Mouse (Mus musculus) kidney, embryonic 15.5 days (tissue): ENCODE data around the gene Paqr4. TPM values are rescaled to one million over a fixed set of nuclear protein-coding genes. Genes with fewer than 3 reads are reported as not detected.
"Not testable (repeated sequence)": the region's sequence is repeated elsewhere in the genome, so short reads cannot be mapped to it uniquely, and the experiment has no call there.

Experiments used
- ATAC-seq: fragments of 200-750 bp; cut with Nextera tagmentation; replicated peaks from 2 replicates; pipeline ENCODE4 v1.8.0; 2017; ENCODE audit warnings: moderate TSS enrichment; ENCODE audit not compliant: low FRiP score
- H3K27ac ChIP-seq: fragments of 300-500 bp; sonication (generic); 2 replicates; pipeline ENCODE4 v1.5.1; 2015; ENCODE audit warnings: mild to moderate bottlenecking, inconsistent platforms
- H3K27me3 ChIP-seq: fragments of 300-500 bp; sonication (generic); 2 replicates; pipeline ENCODE4 v1.6.1; 2015; ENCODE audit warnings: inconsistent platforms
- H3K36me3 ChIP-seq: fragments of 300-500 bp; sonication (generic); 2 replicates; pipeline ENCODE4 v1.6.1; 2015; ENCODE audit warnings: inconsistent platforms
- H3K4me1 ChIP-seq: fragments of 300-500 bp; sonication (generic); 2 replicates; pipeline ENCODE4 v1.6.1; 2015; ENCODE audit warnings: inconsistent platforms
- H3K4me2 ChIP-seq: fragments of 300-500 bp; sonication (generic); 2 replicates; pipeline ENCODE4 v1.6.1; 2015; ENCODE audit warnings: moderate library complexity, mild to moderate bottlenecking, inconsistent platforms
- H3K4me3 ChIP-seq: fragments of 300-500 bp; sonication (generic); replicated peaks from 2 replicates; pipeline ENCODE4 v1.5.1; 2015; ENCODE audit warnings: mild to moderate bottlenecking, inconsistent platforms
- H3K9ac ChIP-seq: fragments of 300-500 bp; sonication (generic); 2 replicates; pipeline ENCODE4 v1.6.1; 2015; ENCODE audit warnings: mild to moderate bottlenecking, inconsistent platforms
- H3K9me3 ChIP-seq: fragments of 300-500 bp; sonication (generic); replicated peaks from 2 replicates; pipeline ENCODE4 v1.6.1; 2016; ENCODE audit warnings: inconsistent platforms
- WGBS: fragments of 180-500 bp; shearing (Covaris S2); methylation state at CpG from one replicate; pipeline ENCODE4 v1.1.7; 2015; ENCODE audit warnings: mixed read lengths; 5-methylcytosine and 5-hydroxymethylcytosine counted together
- polyA plus RNA-seq: library from polyadenylated mRNA; unstranded; fragments of >200 nt; fragmentation: Nextera tagmentation; extraction: Ambion mirVana; gene quantifications from 2 replicates; pipeline ENCODE4 v1.2.1, GENCODE M21; 2015

The Paqr4 gene
- 19.8 and 23.8 TPM in 2 replicates for polyA plus RNA-seq

- Histone ChIP-seq H3K4me1 (peaks cover 67% of the 10 kb centered on the region), H3K4me3 (peak within 1 kb of the TSS; percentile 63), H3K9ac (peak within 1 kb of the TSS; percentile 58), H3K27me3 (peaks cover 67% of the 10 kb centered on the region), H3K36me3 (peaks cover 17% of the 10 kb centered on the region), H3K9me3 (no peaks in the 10 kb centered on the region), H3K4me2 (peak within 1 kb of the TSS; percentile 97), H3K27ac (peak within 1 kb of the TSS; percentile 63)
- ATAC-seq = peak; percentile 16; the same call in 1 of the 2 replicates
- 8% methylated on average over 13 of the region's 13 CpGs for WGBS
Observed at GRCm38 (mm10) chr17:23740598-23741021, at the start of gene Paqr4. Gene Paqr4, minus strand, starts transcription at chr17:23740867.

DNA sequence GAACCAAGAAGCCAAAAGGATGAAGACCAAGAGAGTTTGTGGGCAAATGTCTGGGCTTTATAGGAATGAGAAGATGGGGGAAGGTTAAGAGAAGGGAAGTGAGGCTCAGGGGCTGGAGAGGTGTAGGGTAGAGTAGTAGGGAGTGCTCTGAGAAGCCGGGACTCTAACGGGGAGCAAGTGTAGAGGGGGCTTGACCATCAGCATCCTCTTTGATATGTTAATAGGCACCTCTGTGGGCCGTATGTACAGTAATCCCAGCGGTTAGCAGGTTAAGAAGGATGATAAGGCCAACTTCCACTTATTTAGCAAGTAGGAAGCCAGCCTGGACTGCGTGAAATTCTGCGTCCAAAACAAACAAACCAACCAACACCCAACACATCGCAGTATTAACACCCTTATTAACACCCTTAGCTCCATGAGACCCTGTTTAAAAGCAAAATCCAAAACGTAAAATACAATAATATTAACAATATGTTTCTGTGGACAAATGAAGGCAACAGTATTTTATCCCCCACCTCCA, 49.1 kb upstream of the Paqr4 start:
- Histone ChIP-seq H3K9ac (peak overlapping the region; percentile 72; the same call in 1 of the 2 replicates), H3K36me3 (no peaks in the 10 kb centered on the region), H3K9me3 (no peaks in the 10 kb centered on the region), H3K4me1 (peaks cover 31% of the 10 kb centered on the region), H3K27ac (0 out of 2 replicates have a peak overlapping the region, but pooled peaks have one; percentile 81), H3K4me3 (peak overlapping the region; percentile 54), H3K27me3 (no peaks in the 10 kb centered on the region), H3K4me2 (peak overlapping the region; percentile 70)
- WGBS = 18% methylated on average over 8 of the region's 8 CpGs
- no peak for ATAC-seq

DNA sequence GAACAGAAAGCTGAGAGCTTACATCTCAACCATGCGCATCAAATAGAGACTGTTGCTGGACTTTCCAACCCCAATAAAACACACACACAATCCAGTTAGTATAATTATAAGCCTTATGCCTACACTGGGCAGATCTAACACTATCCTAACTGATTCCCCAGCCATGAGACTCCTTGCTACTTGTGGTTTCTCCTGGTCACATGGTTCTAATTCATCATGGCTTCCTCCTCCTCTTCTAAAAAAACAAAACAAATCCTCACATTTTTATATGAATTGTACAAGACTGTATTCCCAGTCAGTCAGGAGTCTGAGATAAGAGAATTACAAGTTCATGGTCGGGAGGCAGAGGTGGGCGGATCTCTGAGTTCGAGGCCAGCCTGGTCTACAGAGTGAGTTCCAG, 48.3 kb upstream of the Paqr4 start:
- peaks cover 31% of the 10 kb centered on the region for H3K4me1 ChIP-seq
- H3K9ac ChIP-seq = no peak overlapping the region
- H3K27ac ChIP-seq = no peak overlapping the region
- H3K9me3 ChIP-seq = no peaks in the 10 kb centered on the region
- no peak overlapping the region for H3K4me2 ChIP-seq
- H3K36me3 ChIP-seq = no peaks in the 10 kb centered on the region
- no peak for ATAC-seq
- WGBS = 88% methylated on average over 4 of the region's 4 CpGs
- H3K4me3 ChIP-seq = no peak overlapping the region
- H3K27me3 ChIP-seq = no peaks in the 10 kb centered on the region

GRCm38 (mm10) chr17:23786510-23786931, 45.9 kb upstream of the Paqr4 start:
- Histone ChIP-seq H3K4me2 (peak overlapping the region; percentile 83), H3K9ac (peak overlapping the region; percentile 62; the same call in 1 of the 2 replicates), H3K36me3 (no peaks in the 10 kb centered on the region), H3K4me3 (peak overlapping the region; percentile 56), H3K9me3 (no peaks in the 10 kb centered on the region), H3K27ac (peak overlapping the region; percentile 65), H3K27me3 (no peaks in the 10 kb centered on the region), H3K4me1 (peaks cover 31% of the 10 kb centered on the region)
- 0 out of 2 replicates have a peak, but pooled peaks have one; percentile 7 for ATAC-seq
- 11% methylated on average over 13 of the region's 13 CpGs for WGBS

DNA sequence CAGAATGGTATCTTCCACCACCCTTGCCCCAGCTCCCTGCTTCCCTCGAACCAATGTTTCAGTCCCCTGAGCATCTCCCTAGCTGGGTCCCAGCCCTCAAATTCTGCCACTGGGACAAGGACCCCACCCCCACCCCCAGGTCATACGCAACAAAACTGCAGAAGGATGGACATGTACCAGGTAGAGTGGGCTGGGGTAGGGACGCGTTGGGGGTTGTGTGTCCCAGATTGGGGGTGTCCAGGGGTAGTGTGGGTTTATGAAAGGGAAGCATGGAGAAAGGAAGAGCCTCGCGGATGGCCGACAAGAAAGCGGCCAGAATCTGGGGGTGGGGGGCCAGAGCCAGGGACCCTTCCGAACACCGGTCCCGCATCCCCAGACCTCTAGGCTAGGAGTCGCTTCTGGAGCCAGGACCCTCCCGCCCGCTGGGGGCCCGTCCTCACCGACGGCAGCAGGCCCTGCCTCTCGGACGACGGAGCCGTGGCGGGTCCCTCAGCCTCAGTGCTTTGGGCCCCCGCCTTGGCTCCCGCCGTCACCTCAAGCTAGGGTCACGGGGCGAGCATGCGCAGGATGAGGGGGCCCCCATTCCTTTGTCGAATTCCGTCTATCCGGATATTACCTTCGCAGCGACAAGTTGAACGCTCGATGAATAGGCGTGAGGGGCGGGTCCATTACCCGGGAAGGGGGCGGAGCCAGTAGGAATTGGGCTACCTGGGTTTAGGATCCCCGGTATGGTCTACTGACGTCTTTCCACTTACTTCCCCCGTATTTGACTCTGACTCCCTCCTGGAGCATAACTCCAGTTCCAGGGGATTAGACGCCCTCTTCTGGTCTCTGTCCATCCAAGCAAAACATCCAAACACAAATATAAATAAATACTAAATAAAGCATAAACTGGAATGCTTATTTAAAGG, 45.1 kb upstream of the Paqr4 start, which contains the start of gene Flywch2:
Gene Flywch2, minus strand, starts transcription at position 521 of the 911 bp plus-strand sequence.
- H3K36me3 ChIP-seq = no peaks in the 10 kb centered on the region
- ATAC-seq = peak; percentile 77
- H3K27me3 ChIP-seq = no peaks in the 10 kb centered on the region
- peak within 1 kb of the TSS; percentile 83 for H3K4me2 ChIP-seq
- H3K27ac ChIP-seq = peak within 1 kb of the TSS; percentile 65
- whole genome bisulfite sequencing = 2% methylated on average over 43 of the region's 43 CpGs
- peaks cover 26% of the 10 kb centered on the region for H3K4me1 ChIP-seq
- peak within 1 kb of the TSS; percentile 56 for H3K4me3 ChIP-seq
- peak within 1 kb of the TSS; percentile 62 for H3K9ac ChIP-seq
- no peaks in the 10 kb centered on the region for H3K9me3 ChIP-seq

DNA sequence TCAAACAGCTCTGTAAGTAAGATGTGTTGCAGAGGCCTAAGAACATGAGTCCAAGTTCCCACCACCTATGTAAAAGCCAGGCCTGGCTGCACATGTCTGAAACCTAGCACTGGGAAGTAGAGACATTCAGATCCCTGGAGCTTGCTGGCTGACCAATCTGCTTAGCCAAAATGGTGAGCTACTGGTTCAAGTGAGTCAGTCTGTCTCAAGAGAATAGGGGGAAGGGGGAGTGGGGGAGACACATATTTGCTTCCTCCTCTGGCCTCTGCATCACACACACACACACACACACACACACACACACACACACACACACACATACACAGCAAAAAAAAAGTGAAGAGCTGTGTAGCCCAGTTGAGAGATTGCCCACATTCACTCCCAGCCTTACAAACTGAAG, 42.7 kb upstream of the Paqr4 start:
- no peak for ATAC-seq
- Histone ChIP-seq H3K9me3 (no peaks in the 10 kb centered on the region), H3K4me2 (no peak overlapping the region), H3K4me1 (peaks cover 12% of the 10 kb centered on the region), H3K4me3 (no peak overlapping the region), H3K9ac (no peak overlapping the region), H3K27me3 (no peaks in the 10 kb centered on the region), H3K27ac (no peak overlapping the region), H3K36me3 (no peaks in the 10 kb centered on the region)

- no peak overlapping the region for H3K4me2 ChIP-seq
- no peak overlapping the region for H3K27ac ChIP-seq
- H3K9ac ChIP-seq = no peak overlapping the region
- H3K36me3 ChIP-seq = no peaks in the 10 kb centered on the region
- 0 out of 2 replicates have a peak, but pooled peaks cover 2% of the 10 kb centered on the region for H3K4me1 ChIP-seq
- ATAC-seq = no peak
- H3K4me3 ChIP-seq = no peak overlapping the region
- H3K9me3 ChIP-seq = no peaks in the 10 kb centered on the region
- H3K27me3 ChIP-seq = no peaks in the 10 kb centered on the region
- 42% methylated on average over 2 of the region's 2 CpGs for WGBS
Observed at GRCm38 (mm10) chr17:23778447-23778846, 37.8 kb upstream of the Paqr4 start.

- no peaks in the 10 kb centered on the region for H3K9me3 ChIP-seq
- no peaks in the 10 kb centered on the region for H3K36me3 ChIP-seq
- no peaks in the 10 kb centered on the region for H3K27me3 ChIP-seq
- ATAC-seq = no peak
- 0 out of 2 replicates have a peak, but pooled peaks cover 2% of the 10 kb centered on the region for H3K4me1 ChIP-seq
- no peak overlapping the region for H3K4me2 ChIP-seq
- 65% methylated on average over 2 of the region's 2 CpGs for WGBS
- no peak overlapping the region for H3K9ac ChIP-seq
- no peak overlapping the region for H3K4me3 ChIP-seq
- no peak overlapping the region for H3K27ac ChIP-seq
Observed at GRCm38 (mm10) chr17:23777141-23777540, 36.5 kb upstream of the Paqr4 start.

- Histone ChIP-seq H3K36me3 (no peaks in the 10 kb centered on the region), H3K27me3 (no peaks in the 10 kb centered on the region), H3K27ac (no peak overlapping the region), H3K4me1 (peaks cover 7% of the 10 kb centered on the region; the same call in 1 of the 2 replicates), H3K9ac (no peak overlapping the region), H3K9me3 (no peaks in the 10 kb centered on the region), H3K4me2 (no peak overlapping the region), H3K4me3 (no peak overlapping the region)
- ATAC-seq = no peak
- WGBS = 71% methylated on average over 10 of the region's 10 CpGs
Observed at GRCm38 (mm10) chr17:23776216-23776615, 35.5 kb upstream of the Paqr4 start.

DNA sequence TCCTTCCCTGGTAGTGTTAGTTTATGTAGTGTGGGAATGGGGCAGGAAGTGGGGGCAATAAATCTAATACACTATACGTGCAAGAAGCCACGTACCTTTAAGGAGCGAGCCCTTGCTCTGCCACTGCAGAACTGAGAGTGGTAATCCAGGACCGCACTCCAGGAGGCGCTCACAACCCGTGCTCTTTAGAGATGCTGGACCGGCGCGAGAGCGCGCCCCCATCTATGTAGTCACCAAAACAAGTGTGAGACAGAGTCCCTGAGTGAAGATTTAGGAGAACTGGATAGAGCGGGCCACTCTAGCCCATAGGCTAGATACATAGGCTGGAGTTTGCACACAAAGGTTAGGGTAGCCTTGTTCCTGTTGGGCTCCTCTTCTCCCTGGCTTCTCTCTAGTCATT, 33.4 kb upstream of the Paqr4 start:
- H3K4me3 ChIP-seq = no peak overlapping the region
- ATAC-seq = peak; percentile 47
- WGBS = 4% methylated on average over 12 of the region's 12 CpGs
- no peak overlapping the region for H3K4me2 ChIP-seq
- H3K4me1 ChIP-seq = peaks cover 15% of the 10 kb centered on the region
- H3K9ac ChIP-seq = no peak overlapping the region
- no peak overlapping the region for H3K27ac ChIP-seq
- no peaks in the 10 kb centered on the region for H3K36me3 ChIP-seq
- no peaks in the 10 kb centered on the region for H3K9me3 ChIP-seq
- no peaks in the 10 kb centered on the region for H3K27me3 ChIP-seq

DNA sequence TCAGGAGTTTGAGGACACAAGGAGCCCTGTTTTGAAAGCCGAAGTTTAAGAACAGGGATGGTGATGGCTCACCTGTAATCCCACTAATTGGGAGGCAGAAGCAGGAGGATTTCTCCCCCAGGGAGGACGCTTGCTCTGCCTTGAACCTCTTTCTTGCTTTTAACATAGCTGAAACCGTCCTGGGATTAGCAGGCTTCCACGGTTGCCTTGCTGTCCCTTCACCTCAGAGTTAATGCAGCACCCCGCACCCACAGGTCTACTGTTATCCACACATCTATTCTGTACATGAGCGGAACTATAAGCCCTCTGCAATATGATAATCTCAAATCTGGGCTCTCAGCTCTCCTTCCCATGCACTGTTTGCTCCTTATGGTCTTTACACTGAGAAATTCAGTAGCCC, 33.0 kb upstream of the Paqr4 start:
- Histone ChIP-seq H3K27me3 (no peaks in the 10 kb centered on the region), H3K4me2 (no peak overlapping the region), H3K9ac (no peak overlapping the region), H3K4me3 (no peak overlapping the region), H3K9me3 (no peaks in the 10 kb centered on the region), H3K27ac (no peak overlapping the region), H3K4me1 (peaks cover 15% of the 10 kb centered on the region), H3K36me3 (peaks cover 3% of the 10 kb centered on the region; the same call in 1 of the 2 replicates)
- WGBS = 73% methylated on average over 6 of the region's 6 CpGs
- ATAC-seq = no peak

- H3K9ac ChIP-seq, ATAC-seq, H3K27me3 ChIP-seq, H3K4me3 ChIP-seq, H3K27ac ChIP-seq, H3K9me3 ChIP-seq: not testable (repeated sequence)
- WGBS = 87% methylated on average over 2 of the region's 2 CpGs
- Histone ChIP-seq H3K4me2 (0 out of 2 replicates have a peak overlapping the region, but pooled peaks have one; percentile 75), H3K36me3 (peaks cover 11% of the 10 kb centered on the region; the same call in 1 of the 2 replicates), H3K4me1 (peaks cover 15% of the 10 kb centered on the region)
Observed at GRCm38 (mm10) chr17:23772219-23772556, 31.5 kb upstream of the Paqr4 start.
